Mouse (Mus musculus): ENCODE measurements around the gene Wdr3.

Gene Wdr3

GRCm38 (mm10) chr3:100162315-100163105 lies at the start of gene Wdr3, which contains the start of gene Gdap2:
Gene Wdr3 (minus strand): TSS chr3:100162407.
Gene Gdap2 (plus strand): TSS chr3:100162381.
- DNase-seq, result peak; percentile 96

- no peak for DNase-seq
Observed at GRCm38 (mm10) chr3:100206973-100207372, 44.8 kb upstream of the Wdr3 start.

GRCm38 (mm10) chr3:100201554-100201953 lies 39.3 kb upstream of the Wdr3 start:
- DNase-seq, result peak; percentile 2

GRCm38 (mm10) chr3:100194210-100194609 lies 32.0 kb upstream of the Wdr3 start:
- DNase-seq, result no peak

- DNase-seq, result no peak
Observed at GRCm38 (mm10) chr3:100189861-100190260, 27.7 kb upstream of the Wdr3 start.

GRCm38 (mm10) chr3:100189444-100189843 lies 27.2 kb upstream of the Wdr3 start:
- peak; percentile 80 for DNase-seq

GRCm38 (mm10) chr3:100180471-100180870 lies 18.3 kb upstream of the Wdr3 start:
- no peak for DNase-seq

- no peak for DNase-seq
Observed at GRCm38 (mm10) chr3:100176031-100176430, 13.8 kb upstream of the Wdr3 start.

- DNase-seq, result no peak
Observed at GRCm38 (mm10) chr3:100164991-100165390, 2.8 kb upstream of the Wdr3 start.

GRCm38 (mm10) chr3:100163556-100163955 lies 1.3 kb upstream of the Wdr3 start:
- no peak for DNase-seq

- DNase-seq, result no peak
Observed at GRCm38 (mm10) chr3:100161665-100162314, 417 bp downstream of the Wdr3 start.

- no peak for DNase-seq
Observed at GRCm38 (mm10) chr3:100160682-100161445, 1.3 kb downstream of the Wdr3 start.

- DNase-seq, result no peak
Observed at GRCm38 (mm10) chr3:100122445-100122844, 39.8 kb downstream of the Wdr3 start.

GRCm38 (mm10) chr3:100121961-100122360 lies 40.2 kb downstream of the Wdr3 start:
- no peak for DNase-seq

- DNase-seq, result no peak
Observed at GRCm38 (mm10) chr3:100118681-100119080, 43.5 kb downstream of the Wdr3 start.

- no peak for DNase-seq
Observed at GRCm38 (mm10) chr3:100106736-100107135, 55.5 kb downstream of the Wdr3 start.

GRCm38 (mm10) chr3:100102386-100103092 lies 59.7 kb downstream of the Wdr3 start:
- DNase-seq, result no peak

Measured in lung, postnatal 10 days (tissue).